Mouse (Mus musculus) hindbrain, embryonic 10.5 days (tissue): ENCODE results near the gene Slx4ip. TPM values are rescaled to one million over a fixed set of nuclear protein-coding genes. Genes with fewer than 3 reads are reported as not detected.
"Not testable (repeated sequence)": the region's sequence is repeated elsewhere in the genome, so short reads cannot be mapped to it uniquely, and the experiment has no call there.

Experiments used
- DNase-seq: peaks from one replicate; pipeline ENCODE4 v3.0.0-alpha.2; 2017; ENCODE audit warnings: low spot score
- H3K27ac ChIP-seq: fragments of 300-500 bp; sonication (generic); 2 replicates; pipeline ENCODE4 v1.5.1; 2016; ENCODE audit warnings: mild to moderate bottlenecking, moderate library complexity
- H3K27me3 ChIP-seq: fragments of 300-500 bp; sonication (generic); 2 replicates; pipeline ENCODE4 v1.6.1; 2016; ENCODE audit warnings: mild to moderate bottlenecking; ENCODE audit not compliant: poor library complexity, insufficient read depth, severe bottlenecking
- H3K36me3 ChIP-seq: fragments of 300-500 bp; sonication (generic); 2 replicates; pipeline ENCODE4 v1.6.1; 2016; ENCODE audit warnings: mild to moderate bottlenecking, moderate library complexity
- H3K4me1 ChIP-seq: fragments of 300-500 bp; sonication (generic); replicated peaks from 2 replicates; pipeline ENCODE4 v1.6.1; 2016; ENCODE audit warnings: mild to moderate bottlenecking
- H3K4me3 ChIP-seq: fragments of 300-500 bp; sonication (generic); 2 replicates; pipeline ENCODE4 v1.5.1; 2016; ENCODE audit warnings: mild to moderate bottlenecking, moderate library complexity
- H3K9me3 ChIP-seq: fragments of 300-500 bp; sonication (generic); 2 replicates; pipeline ENCODE4 v1.6.1; 2016; ENCODE audit warnings: mild to moderate bottlenecking, moderate library complexity
- WGBS: fragments of 180-500 bp; shearing (Covaris S2); methylation state at CpG from one replicate; pipeline ENCODE4 v1.1.7; 2016; 5-methylcytosine and 5-hydroxymethylcytosine counted together
- polyA plus RNA-seq: library from polyadenylated mRNA; unstranded; fragments of >200 nt; fragmentation: Nextera tagmentation; extraction: Ambion mirVana; gene quantifications from 2 replicates; pipeline ENCODE4 v1.2.1, GENCODE M21; 2016

Slx4ip gene
- 9.2 and 9.9 TPM in 2 replicates for polyA plus RNA-seq

DNA sequence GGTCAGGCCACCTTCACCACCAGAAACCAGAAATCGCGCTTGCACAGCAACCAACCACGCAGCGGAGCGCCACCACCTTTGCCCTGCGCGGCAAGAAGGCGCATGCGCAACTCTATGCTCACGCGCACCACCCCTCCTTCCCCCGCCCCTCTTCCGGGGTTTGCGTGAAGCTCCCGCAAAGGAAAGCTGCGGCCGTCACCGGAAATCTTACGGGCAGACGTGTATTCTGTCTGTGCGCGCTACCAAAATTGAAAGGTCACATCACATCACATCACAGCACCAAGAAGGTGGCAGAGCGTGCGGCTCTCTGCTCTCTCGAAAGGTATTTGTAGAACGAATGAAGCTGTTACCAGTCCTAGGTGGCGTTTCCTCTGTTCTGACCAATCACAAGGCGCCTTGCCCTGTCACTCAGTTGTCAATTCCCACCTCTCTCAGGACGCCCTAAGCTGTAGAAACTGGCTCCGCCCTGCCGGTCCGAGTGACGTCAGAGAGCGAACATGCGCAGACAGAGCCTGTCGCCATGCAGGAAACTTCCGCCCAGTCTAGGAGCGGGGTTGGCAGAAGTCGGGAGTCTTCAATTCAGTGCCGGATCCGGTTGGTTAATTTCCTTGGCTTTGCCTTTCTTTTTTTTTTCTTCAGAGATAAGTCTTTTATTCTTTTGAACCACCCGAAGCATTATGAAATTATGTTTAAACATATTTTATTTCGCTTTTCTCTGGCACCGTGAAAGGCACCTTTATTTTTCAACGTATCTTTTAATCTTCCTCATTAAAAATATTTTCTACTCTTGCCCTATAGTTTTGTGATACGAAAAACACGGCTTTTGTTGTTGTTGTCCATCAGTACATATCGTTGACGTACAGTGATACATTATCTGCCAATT, at the start of gene Slx4ip, which contains the start of the genes AL731706.1 and Mkks:
Gene Slx4ip (plus strand): TSS at position 151 of the 883 bp plus-strand sequence.
Gene AL731706.1 (minus strand): TSS at position 322 of the 883 bp plus-strand sequence.
Gene Mkks (minus strand): TSS at position 322 of the 883 bp plus-strand sequence.
- Histone ChIP-seq H3K4me3 (peak within 1 kb of the TSS; percentile 78), H3K4me1 (peaks cover 21% of the 10 kb centered on the region), H3K27me3 (no peaks in the 10 kb centered on the region), H3K36me3 (no peaks in the 10 kb centered on the region), H3K9me3 (no peaks in the 10 kb centered on the region), H3K27ac (peak within 1 kb of the TSS; percentile 94)
- DNase-seq, result peak; percentile 99
- under 1% methylated on average over 49 of the region's 49 CpGs for WGBS

DNA sequence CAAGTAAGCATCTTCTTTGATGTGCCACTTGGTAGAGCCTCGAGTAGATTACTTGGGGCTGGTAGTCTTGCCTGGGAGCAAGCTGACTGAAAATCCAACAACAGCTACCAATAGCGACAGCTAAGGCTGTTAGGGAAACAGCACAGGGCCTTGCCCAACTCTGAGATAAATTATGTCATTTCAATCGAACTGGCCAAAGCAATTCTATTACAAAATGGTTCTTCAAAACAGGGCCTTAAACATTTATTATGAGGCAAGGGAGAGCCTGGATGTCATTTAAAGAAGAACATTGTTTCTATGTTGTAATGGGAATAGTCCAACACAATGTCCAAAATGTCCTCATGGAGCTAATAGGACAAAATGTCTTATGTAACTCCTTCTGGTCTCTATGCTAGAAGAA, 40.7 kb upstream of the Slx4ip start:
- no peak for DNase-seq
- no peaks in the 10 kb centered on the region for H3K27me3 ChIP-seq
- no peak overlapping the region for H3K4me3 ChIP-seq
- no peak overlapping the region for H3K27ac ChIP-seq
- no peaks in the 10 kb centered on the region for H3K36me3 ChIP-seq
- 80% methylated on average over 3 of the region's 3 CpGs for WGBS
- H3K9me3 ChIP-seq, result no peaks in the 10 kb centered on the region
- H3K4me1 ChIP-seq, result peaks cover 22% of the 10 kb centered on the region

DNA sequence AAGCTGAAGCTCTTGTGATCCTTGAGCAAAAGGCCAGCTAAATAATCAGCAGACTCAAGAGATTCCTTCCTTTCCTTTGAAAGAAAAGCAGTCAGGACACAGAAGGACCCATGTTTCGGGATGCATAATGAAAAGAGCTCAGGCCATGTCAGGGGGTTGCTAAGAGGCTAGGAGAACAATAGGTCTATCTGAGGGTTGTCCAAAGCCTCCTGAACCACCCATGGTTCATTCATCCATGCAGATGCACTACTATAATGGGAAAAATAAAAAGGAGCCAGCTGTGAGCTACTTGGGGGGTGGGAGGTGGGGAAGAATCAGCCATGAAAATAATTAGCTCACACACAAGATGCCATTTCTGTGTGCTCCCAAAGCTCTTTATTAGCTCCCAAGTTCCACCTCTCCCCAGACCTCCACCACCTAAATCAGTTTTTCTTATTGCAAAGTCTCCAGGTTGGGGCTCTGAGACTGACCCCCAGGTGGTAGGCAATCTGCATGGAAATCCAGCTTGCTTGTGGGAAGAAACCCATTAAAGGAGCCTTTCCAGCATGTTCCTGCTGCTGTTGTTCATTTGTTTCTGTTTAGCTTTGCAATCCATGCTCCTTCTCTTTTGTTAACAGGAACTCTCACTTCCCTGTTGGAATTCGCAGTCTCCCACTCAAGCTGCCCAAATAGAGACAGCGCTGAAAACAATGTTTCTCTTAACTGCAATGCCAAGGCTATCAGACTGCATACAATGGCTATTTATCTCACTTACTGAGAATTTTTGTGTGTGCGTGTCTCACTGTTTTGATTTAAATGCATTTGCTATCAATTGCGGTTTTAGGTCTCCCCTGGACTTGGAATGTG, 36.3 kb upstream of the Slx4ip start:
- peak overlapping the region; percentile 82 for H3K27ac ChIP-seq
- no peaks in the 10 kb centered on the region for H3K27me3 ChIP-seq
- H3K4me3 ChIP-seq, result no peak overlapping the region
- H3K36me3 ChIP-seq, result no peaks in the 10 kb centered on the region
- H3K9me3 ChIP-seq, result no peaks in the 10 kb centered on the region
- peaks cover 27% of the 10 kb centered on the region for H3K4me1 ChIP-seq
- WGBS, result 22% methylated on average over 5 of the region's 5 CpGs
- peak; percentile 35 for DNase-seq

DNA sequence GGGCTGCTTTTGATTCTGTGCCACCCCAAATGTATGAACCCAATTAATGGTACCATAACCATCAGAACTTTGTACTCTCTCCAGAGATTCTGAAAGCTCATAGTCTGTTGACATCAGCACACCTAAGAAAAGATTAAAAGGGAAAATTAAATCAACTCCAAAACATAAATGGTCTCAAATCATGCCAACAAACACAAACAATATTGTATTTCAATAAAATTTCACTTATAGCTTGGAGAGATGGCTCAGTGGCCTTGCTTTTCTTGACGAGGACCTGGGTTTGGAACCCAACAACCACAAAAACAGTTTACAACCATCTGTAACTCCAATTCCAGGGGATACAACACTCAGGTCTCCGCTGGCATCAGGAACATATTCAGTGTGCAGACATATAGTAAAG, 5.4 kb upstream of the Slx4ip start, which contains the start of gene AL731706.2:
Gene AL731706.2 (minus strand): TSS at position 101 of the 400 bp plus-strand sequence.
- H3K36me3 ChIP-seq, result peaks cover 47% of the 10 kb centered on the region
- H3K9me3 ChIP-seq, result no peaks in the 10 kb centered on the region
- no peak for DNase-seq
- 91% methylated on average over 2 of the region's 2 CpGs for WGBS
- H3K27me3 ChIP-seq, result no peaks in the 10 kb centered on the region
- H3K27ac ChIP-seq, result no peak within 1 kb of the TSS
- H3K4me1 ChIP-seq, result 0 out of 2 replicates have a peak, but pooled peaks cover 6% of the 10 kb centered on the region
- no peak within 1 kb of the TSS for H3K4me3 ChIP-seq

DNA sequence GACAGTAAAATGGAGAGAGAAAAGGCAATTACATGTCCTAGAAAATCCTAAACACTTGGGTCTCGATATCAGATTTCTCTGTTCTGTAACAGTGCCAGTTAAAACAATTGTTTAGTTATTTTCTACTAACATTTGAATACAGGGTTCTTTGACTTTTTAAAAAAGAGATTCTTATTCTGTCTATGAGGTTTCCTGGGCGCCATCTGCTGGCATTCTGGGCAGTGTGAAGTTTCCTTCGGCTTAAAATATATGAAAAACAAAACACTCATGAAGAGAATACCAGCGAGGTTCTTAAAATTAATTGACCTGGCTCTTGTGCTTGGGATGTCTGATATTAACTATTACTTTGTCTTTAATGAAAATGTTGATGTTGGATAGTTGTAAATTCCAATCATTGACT, 4.2 kb upstream of the Slx4ip start:
- H3K4me1 ChIP-seq, result 0 out of 2 replicates have a peak, but pooled peaks cover 6% of the 10 kb centered on the region
- H3K9me3 ChIP-seq, result no peaks in the 10 kb centered on the region
- DNase-seq, result no peak
- no peaks in the 10 kb centered on the region for H3K27me3 ChIP-seq
- H3K4me3 ChIP-seq, result no peak overlapping the region
- H3K27ac ChIP-seq, result no peak overlapping the region
- 79% methylated on average over 4 of the region's 4 CpGs for WGBS
- H3K36me3 ChIP-seq, result peaks cover 35% of the 10 kb centered on the region

DNA sequence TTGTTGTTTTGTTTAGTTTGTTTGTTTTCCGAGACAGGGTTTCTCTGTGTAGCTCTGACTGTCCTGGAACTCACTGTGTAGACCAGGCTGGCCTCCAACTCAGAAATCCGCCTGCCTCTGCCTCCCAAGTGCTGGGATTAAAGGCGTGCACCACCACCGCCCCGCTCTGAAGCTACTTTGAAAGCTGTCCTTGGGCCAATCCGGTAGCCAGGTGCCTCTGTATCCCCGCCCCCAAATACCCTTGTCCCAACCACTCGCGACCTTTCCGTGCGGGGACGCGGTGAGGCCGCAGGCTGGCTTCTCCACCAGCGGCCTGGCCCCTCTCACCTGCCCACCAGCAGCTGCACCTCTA, 326 bp upstream of the Slx4ip start:
- H3K27me3 ChIP-seq, DNase-seq, H3K9me3 ChIP-seq, H3K36me3 ChIP-seq: not testable (repeated sequence)
- H3K27ac ChIP-seq, result peak overlapping the region; percentile 94
- peak overlapping the region; percentile 78 for H3K4me3 ChIP-seq
- H3K4me1 ChIP-seq, result peaks cover 21% of the 10 kb centered on the region
- 7% methylated on average over 15 of the region's 15 CpGs for WGBS

DNA sequence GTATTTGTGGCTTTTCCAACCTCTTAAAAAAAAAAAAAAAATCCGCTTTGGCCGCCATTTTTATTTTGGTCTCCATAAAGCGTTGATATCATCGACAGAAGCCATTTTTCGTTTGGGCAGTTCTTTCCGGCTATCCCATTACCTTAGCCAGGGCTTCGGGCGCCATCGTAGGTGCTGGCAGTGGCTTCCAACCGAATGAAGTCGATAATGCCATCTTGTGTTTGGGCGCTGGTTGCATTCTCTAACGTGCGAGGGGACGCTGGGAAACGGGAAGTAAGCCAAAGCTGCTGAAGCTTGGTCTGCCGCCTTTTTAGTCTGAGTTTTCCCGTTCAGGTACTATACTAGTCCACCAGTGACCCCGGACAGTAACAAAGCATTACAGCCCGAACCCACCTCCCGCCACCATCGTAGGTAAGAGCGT, 943 bp downstream of the Slx4ip start:
- WGBS, result 0% methylated on average over 23 of the region's 23 CpGs

DNA sequence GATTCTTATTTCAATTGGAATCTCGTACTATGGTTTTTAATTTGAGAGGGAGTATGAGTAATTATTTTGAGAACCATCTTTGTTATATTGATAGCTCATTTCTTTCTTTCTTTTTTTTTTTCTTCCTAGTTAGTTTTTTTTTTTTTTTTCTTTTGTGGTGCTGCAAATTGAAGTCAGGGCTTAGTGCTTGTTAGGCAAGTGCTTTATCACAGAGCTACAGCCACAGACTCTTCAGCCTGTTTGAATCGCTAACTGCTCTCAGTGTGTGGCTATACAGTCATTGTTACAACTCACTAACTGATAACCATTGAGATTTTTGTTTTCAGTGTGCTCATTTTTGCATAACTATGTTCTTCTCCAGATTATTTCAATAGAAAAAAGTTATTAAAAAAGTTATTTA, 3.5 kb downstream of the Slx4ip start:
- Histone ChIP-seq H3K4me3 (no peak overlapping the region), H3K36me3 (no peaks in the 10 kb centered on the region), H3K4me1 (peaks cover 21% of the 10 kb centered on the region), H3K27ac (no peak overlapping the region), H3K27me3 (no peaks in the 10 kb centered on the region), H3K9me3 (no peaks in the 10 kb centered on the region)
- 82% methylated on average over 2 of the region's 2 CpGs for WGBS
- no peak for DNase-seq

More for the DNA sequence above, 943 bp downstream of the Slx4ip start:
- Histone ChIP-seq H3K27me3 (no peaks in the 10 kb centered on the region), H3K4me3 (peak overlapping the region; percentile 78), H3K27ac (peak overlapping the region; percentile 94), H3K4me1 (peaks cover 21% of the 10 kb centered on the region), H3K36me3 (no peaks in the 10 kb centered on the region), H3K9me3 (no peaks in the 10 kb centered on the region)
- DNase-seq, result peak; percentile 93

DNA sequence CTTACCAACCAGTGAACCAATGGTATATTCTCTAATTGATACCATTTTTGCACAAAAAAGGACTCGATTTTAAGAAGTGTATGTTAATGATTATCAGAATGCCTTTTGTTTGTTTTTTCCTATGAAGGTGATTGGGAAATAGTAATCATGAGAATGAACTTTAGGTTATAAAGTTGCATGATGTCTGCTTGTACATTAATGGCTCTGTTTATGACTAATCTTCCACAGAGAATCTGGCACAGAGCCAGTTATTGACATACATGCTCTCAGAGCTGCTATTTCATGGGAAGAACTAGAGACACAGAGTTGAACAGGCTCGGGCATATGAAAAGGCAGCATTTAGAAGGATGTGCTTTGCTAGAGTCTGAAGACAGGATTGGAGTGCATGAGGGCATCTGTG, 5.1 kb downstream of the Slx4ip start:
- DNase-seq, result no peak
- no peaks in the 10 kb centered on the region for H3K36me3 ChIP-seq
- no peak overlapping the region for H3K27ac ChIP-seq
- peaks cover 15% of the 10 kb centered on the region for H3K4me1 ChIP-seq
- H3K27me3 ChIP-seq, result no peaks in the 10 kb centered on the region
- no peaks in the 10 kb centered on the region for H3K9me3 ChIP-seq
- no peak overlapping the region for H3K4me3 ChIP-seq
- 91% methylated on average over 2 of the region's 2 CpGs for WGBS

DNA sequence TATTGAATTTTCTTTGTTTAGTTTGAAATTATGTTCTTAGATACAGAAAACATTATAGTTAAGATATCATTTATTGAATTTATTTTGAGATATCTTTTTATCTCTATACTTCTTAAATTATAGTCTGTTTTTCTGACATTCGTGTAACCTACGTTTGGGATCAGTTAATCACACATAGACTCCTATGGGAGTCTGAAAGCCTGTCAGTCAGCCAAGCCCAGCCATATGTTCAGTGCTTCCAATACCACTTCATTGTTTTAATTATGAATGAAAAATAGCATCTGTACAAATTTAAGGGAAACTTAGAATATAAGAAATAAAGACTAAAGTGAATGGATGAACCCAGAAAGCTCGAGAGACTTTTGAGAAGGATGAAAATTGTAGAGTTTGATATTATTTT, 17.6 kb downstream of the Slx4ip start:
- Histone ChIP-seq H3K27ac (no peak overlapping the region), H3K4me1 (peaks cover 33% of the 10 kb centered on the region), H3K9me3 (no peaks in the 10 kb centered on the region), H3K4me3 (no peak overlapping the region), H3K27me3 (no peaks in the 10 kb centered on the region), H3K36me3 (peaks cover 12% of the 10 kb centered on the region)
- DNase-seq, result no peak
- 76% methylated on average over 3 of the region's 3 CpGs for WGBS

DNA sequence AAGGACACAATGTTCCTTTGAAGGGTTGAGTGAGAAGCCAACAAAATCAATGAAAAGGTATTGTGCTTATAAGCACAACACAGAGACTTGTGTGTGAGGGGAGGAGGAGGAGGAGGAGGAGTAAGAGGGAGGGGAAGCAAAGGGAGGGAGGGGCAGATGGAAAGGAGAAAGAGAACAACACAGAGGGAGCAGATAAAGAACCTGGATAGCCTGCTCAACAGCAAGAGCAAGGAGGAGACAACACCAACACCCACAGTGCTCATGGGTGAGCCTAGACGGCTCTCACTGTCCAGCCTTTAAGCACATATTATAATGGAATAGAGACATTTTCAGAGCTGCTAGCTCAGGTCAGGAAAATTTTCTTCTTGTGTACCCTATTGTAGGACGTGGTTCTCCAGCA, 18.3 kb downstream of the Slx4ip start:
- peak overlapping the region; percentile 69 for H3K27ac ChIP-seq
- no peak for DNase-seq
- H3K4me1 ChIP-seq, result peaks cover 39% of the 10 kb centered on the region
- WGBS, result 61% methylated on average over 2 of the region's 2 CpGs
- no peaks in the 10 kb centered on the region for H3K9me3 ChIP-seq
- no peaks in the 10 kb centered on the region for H3K27me3 ChIP-seq
- peaks cover 12% of the 10 kb centered on the region for H3K36me3 ChIP-seq
- H3K4me3 ChIP-seq, result no peak overlapping the region

DNA sequence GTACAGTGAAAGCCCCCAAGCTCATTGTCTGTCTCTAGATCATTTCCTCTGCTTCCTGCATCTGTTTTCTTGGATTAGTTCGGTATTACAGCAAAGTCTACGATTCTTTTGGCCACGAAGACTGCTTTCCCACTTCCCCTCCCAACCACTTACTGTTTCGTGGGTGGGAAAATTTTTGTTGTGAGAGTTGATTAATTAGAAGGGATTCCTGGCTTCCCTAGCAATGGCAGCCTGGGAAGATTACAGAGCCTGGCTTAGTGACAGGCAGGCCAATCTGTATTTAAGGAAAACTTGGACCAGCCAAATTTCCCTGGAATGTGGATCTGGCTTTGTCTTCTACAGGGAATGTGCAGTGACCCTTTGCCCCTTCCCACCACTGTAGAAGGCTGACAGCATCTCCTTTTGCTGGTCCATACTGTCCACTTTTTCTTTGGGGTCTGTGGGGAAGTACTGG, 21.0 kb downstream of the Slx4ip start:
- Histone ChIP-seq H3K27ac (peak overlapping the region; percentile 78), H3K36me3 (no peaks in the 10 kb centered on the region), H3K4me1 (peaks cover 49% of the 10 kb centered on the region), H3K4me3 (no peak overlapping the region), H3K9me3 (no peaks in the 10 kb centered on the region), H3K27me3 (no peaks in the 10 kb centered on the region)
- peak; percentile 42 for DNase-seq
- WGBS, result 27% methylated on average over 4 of the region's 4 CpGs
